Mouse (Mus musculus) ES-Bruce4 (cell line): ENCODE results near the gene Tmem190. TPM values are rescaled to one million over a fixed set of nuclear protein-coding genes. Genes with fewer than 3 reads are reported as not detected.
A peak's percentile ranks its signal among the peaks of the same experiment; 100 is the strongest.

ENCODE experiments used
- H3K27ac ChIP-seq: 2 replicates; pipeline ENCODE4 v1.5.1; 2012; ENCODE audit warnings: low read length, inconsistent platforms; ENCODE audit not compliant: insufficient read depth
- H3K27me3 ChIP-seq: 2 replicates; pipeline ENCODE4 v1.6.1; 2012; ENCODE audit warnings: mild to moderate bottlenecking, low read length, inconsistent platforms; ENCODE audit not compliant: control insufficient read depth, poor library complexity, insufficient read depth, severe bottlenecking
- H3K36me3 ChIP-seq: 2 replicates; pipeline ENCODE4 v1.6.1; 2012; ENCODE audit warnings: inconsistent platforms, mild to moderate bottlenecking, low read length, moderate library complexity; ENCODE audit not compliant: control insufficient read depth, poor library complexity, insufficient read depth, severe bottlenecking
- H3K4me1 ChIP-seq: one replicate; pipeline ENCODE4 v1.8.1; 2011; ENCODE audit warnings: low read length; ENCODE audit not compliant: control insufficient read depth, insufficient read depth
- H3K4me3 ChIP-seq: 2 replicates; pipeline ENCODE4 v1.5.1; 2011; ENCODE audit warnings: low read depth, mild to moderate bottlenecking, low read length
- H3K9ac ChIP-seq: 2 replicates; pipeline ENCODE4 v1.6.1; 2012; ENCODE audit warnings: low read depth, mild to moderate bottlenecking, inconsistent platforms; ENCODE audit not compliant: poor library complexity, severe bottlenecking
- H3K9me3 ChIP-seq: replicated peaks from 2 replicates; pipeline ENCODE4 v1.6.1; 2012; ENCODE audit warnings: mild to moderate bottlenecking, low read length, inconsistent platforms; ENCODE audit not compliant: control insufficient read depth, poor library complexity, insufficient read depth, severe bottlenecking
- CTCF ChIP-seq: IDR thresholded peaks from one replicate; pipeline ENCODE4 v1.8.1; 2011; ENCODE audit warnings: low read depth, low read length
- EP300 ChIP-seq: IDR thresholded peaks from 2 replicates; pipeline ENCODE4 v1.6.1; 2011; ENCODE audit warnings: low read depth, low read length; ENCODE audit not compliant: insufficient read depth
- POLR2A ChIP-seq: IDR thresholded peaks from one replicate; pipeline ENCODE4 v1.8.1; 2011; ENCODE audit warnings: low read length; ENCODE audit not compliant: insufficient read depth
- polyA plus RNA-seq: library from polyadenylated mRNA; stranded (reverse); fragments of >200 nt; gene quantifications from 2 replicates; pipeline ENCODE4 v1.2.4, GENCODE M21; 2011; ENCODE audit warnings: low read depth; ENCODE audit not compliant: missing spikeins, insufficient read depth, insufficient read length

Tmem190 gene
- polyA plus RNA-seq, 1 experiment = not detected

DNA sequence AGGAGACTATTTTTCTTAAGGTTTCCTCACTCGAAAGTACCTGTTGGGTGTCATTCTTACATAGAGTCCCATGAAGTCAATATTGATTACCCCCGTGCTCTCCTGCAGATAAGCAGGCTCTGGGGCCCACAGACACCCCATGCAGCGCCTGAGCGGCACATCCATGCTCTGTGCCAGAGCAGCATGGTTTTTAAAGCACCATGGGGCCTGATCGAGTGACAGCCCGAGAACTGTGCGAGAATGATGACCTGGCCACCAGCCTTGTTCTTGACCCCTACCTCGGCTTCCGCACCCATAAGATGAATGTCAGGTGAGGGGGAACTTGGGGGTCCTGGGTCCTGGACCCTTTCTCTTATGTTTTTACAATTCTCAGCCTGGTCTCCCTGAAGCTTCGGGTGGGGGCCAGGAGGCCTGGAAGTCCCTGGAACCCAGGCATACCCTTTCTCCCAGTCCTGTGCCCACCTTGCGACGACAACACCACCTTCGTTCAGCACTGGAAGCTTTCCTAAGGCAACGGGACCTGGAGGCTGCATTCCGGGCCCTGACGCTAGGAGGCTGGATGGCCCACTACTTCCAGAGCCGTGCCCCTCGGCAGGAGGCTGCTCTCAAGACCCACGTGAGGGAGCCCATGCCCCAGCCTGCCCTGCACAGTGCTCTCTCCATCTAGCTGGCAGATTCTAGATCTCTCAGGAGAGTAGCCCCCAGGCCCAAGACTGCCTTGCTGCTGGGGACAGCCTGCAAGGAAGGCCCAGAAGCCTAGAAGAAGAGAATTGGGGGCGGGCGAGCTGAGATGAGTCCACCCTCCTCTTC, 40.9 kb upstream of the Tmem190 start:
- peak overlapping the region; percentile 36; the same call in 1 of the 2 replicates for H3K27ac ChIP-seq
- no peaks in the 10 kb centered on the region for H3K4me1 ChIP-seq
- no peak for TF ChIP-seq POLR2A
- TF ChIP-seq CTCF = no peak
- TF ChIP-seq EP300 = no peak
- H3K36me3 ChIP-seq = peaks cover 16% of the 10 kb centered on the region
- H3K4me3 ChIP-seq = no peak overlapping the region
- H3K27me3 ChIP-seq = no peaks in the 10 kb centered on the region
- H3K9me3 ChIP-seq = no peaks in the 10 kb centered on the region
- H3K9ac ChIP-seq = peak overlapping the region; percentile 91; the same call in 1 of the 2 replicates

DNA sequence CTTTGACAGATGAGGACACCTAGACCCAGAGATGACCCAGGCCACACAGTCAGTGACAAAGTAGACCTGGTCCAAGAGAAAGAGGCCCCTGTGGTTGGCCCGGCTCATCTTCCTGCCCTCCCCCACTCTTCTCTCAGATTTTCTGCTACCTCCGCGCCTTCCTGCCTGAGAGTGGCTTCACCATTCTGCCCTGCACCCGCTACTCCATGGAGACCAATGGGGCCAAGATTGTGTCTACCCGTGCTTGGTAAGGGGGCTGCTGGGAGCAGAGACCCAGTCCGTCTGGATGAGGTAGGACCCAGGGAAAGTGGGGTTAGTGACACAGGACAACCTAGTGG, 40.3 kb upstream of the Tmem190 start:
- H3K36me3 ChIP-seq = peaks cover 16% of the 10 kb centered on the region
- H3K27ac ChIP-seq = no peak overlapping the region
- no peaks in the 10 kb centered on the region for H3K27me3 ChIP-seq
- TF ChIP-seq EP300 = no peak
- TF ChIP-seq CTCF = no peak
- no peak for TF ChIP-seq POLR2A
- H3K4me3 ChIP-seq = no peak overlapping the region
- no peaks in the 10 kb centered on the region for H3K9me3 ChIP-seq
- no peaks in the 10 kb centered on the region for H3K4me1 ChIP-seq
- H3K9ac ChIP-seq = no peak overlapping the region

- Histone ChIP-seq H3K9ac (no peak overlapping the region), H3K27me3 (no peaks in the 10 kb centered on the region), H3K4me3 (no peak overlapping the region), H3K9me3 (no peaks in the 10 kb centered on the region), H3K36me3 (peaks cover 16% of the 10 kb centered on the region), H3K4me1 (no peaks in the 10 kb centered on the region), H3K27ac (no peak overlapping the region)
- TF ChIP-seq EP300 = no peak
These were observed 39.4 kb upstream of the Tmem190 start for GRCm38 (mm10) chr7:4743354-4743753.

GRCm38 (mm10) chr7:4744886-4745285, 37.9 kb upstream of the Tmem190 start:
- peaks cover 20% of the 10 kb centered on the region for H3K36me3 ChIP-seq
- TF ChIP-seq POLR2A (no peak), EP300 (no peak), CTCF (no peak)
- no peak overlapping the region for H3K9ac ChIP-seq
- H3K4me1 ChIP-seq = no peaks in the 10 kb centered on the region
- H3K27ac ChIP-seq = no peak overlapping the region
- no peak overlapping the region for H3K4me3 ChIP-seq
- H3K27me3 ChIP-seq = no peaks in the 10 kb centered on the region
- no peaks in the 10 kb centered on the region for H3K9me3 ChIP-seq

- Histone ChIP-seq H3K9me3 (no peaks in the 10 kb centered on the region), H3K9ac (no peak overlapping the region), H3K27me3 (no peaks in the 10 kb centered on the region), H3K4me3 (no peak overlapping the region), H3K36me3 (peaks cover 32% of the 10 kb centered on the region), H3K4me1 (no peaks in the 10 kb centered on the region), H3K27ac (no peak overlapping the region)
- TF ChIP-seq CTCF = no peak
- TF ChIP-seq POLR2A = no peak
- no peak for TF ChIP-seq EP300
These were observed 36.3 kb upstream of the Tmem190 start for GRCm38 (mm10) chr7:4746326-4746980.

DNA sequence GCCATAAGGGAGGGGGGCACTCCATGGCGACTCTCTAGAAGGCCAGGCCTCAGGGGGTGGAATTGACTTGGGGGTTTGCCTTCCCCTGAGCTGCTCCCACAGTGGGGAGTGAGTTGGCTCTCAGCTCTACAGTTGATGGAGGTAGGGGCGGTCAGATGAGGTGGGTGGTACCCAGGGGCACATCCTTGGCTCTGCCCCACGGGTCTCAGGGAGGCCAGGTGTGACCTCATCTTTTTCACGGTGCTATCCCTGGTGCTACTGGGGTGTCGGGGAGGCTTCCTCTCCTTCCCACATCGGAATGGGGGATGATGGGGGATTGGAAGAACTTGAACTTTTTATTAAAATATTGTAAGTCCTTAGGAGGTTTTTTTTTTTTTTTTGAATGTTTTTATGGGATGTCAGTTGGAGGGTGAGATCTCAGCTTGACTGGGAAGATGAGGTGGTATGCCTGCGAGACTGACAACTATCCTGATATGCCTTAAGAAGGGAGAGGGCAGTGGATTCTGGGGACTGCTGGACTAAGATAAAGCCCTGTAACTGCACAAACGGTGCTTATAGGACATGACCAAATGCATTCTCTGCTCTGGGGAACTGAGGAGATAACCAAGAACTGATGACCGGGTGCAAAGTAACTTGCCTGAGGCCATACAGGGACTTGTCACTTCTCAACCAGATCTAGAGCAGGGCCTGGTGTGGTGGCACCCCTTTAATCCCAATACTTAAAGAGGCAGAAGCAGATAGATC, 35.4 kb upstream of the Tmem190 start:
- Histone ChIP-seq H3K9ac (no peak overlapping the region), H3K4me1 (no peaks in the 10 kb centered on the region), H3K9me3 (no peaks in the 10 kb centered on the region), H3K27me3 (no peaks in the 10 kb centered on the region), H3K27ac (no peak overlapping the region), H3K4me3 (no peak overlapping the region), H3K36me3 (peaks cover 29% of the 10 kb centered on the region)
- TF ChIP-seq POLR2A (no peak), CTCF (no peak), EP300 (no peak)
